Mouse (Mus musculus) naive thymus-derived CD4-positive, alpha-beta T cell, adult 2 months (primary cell): ENCODE results near the gene Ly6g6d.
"Not testable (repeated sequence)": the region's sequence is repeated elsewhere in the genome, so short reads cannot be mapped to it uniquely, and the experiment has no call there.

ENCODE experiments used
- DNase-seq: peaks from one replicate; pipeline ENCODE4 v3.0.0-alpha.2; 2011; ENCODE audit warnings: low read depth

The Ly6g6d gene

DNA sequence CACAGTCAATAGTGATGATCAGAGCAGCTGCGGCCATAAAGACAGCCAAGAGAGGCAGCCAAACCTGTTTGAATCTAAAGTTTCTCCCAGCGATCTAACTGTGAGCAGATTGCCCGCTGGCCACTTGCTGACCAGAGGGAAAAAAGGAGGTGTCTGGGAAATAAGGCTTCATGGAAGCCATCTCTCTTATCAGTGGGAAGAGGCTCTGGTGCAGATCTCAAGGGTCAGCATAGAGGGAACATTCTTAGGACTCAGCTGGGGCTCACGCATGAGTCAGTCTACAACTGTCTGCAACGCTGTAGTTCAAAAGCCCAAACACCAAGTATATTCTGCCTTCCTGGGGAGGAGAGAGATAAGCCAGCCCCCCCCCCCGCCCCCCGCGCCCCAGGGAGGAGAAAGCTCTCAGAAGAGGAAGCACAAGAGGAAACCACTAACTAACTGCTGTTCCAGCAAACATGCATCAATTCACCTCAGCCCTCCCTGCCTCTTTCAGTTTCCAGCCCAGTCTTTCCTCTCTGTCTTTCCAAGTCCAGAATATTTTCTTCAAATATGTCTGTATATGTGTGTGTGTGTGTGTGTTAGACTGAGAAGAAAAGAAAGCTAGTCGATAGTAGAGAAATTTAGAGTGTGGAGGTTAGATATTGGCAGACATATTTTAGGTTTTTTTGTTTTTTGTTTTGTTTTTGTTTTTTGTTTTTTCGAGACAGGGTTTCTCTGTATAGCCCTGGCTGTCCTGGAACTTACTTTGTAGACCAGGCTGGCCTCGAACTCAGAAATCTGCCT lies 29.5 kb downstream of the Ly6g6d start:
- DNase-seq: peak; percentile 75

DNA sequence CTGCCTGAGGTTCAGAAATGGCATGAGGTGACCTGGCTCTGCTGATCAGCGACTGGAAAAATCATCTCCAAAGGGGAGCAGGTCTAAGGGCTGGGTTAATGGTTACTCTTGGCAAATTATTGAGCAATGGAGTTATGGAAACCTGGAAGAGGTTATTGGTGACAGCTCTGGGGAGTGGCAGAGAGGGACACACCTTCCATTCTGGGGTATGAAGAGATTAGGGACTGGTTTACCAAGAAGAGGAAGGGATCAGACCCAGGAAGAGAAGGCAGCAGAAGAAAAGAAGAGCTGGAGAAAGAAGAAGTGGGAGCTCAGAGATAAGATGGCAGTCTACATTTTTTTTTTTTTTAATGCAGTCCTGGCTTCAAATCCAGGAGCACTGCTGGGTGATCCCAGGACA lies 30.2 kb downstream of the Ly6g6d start:
- DNase-seq: peak; percentile 27

DNA sequence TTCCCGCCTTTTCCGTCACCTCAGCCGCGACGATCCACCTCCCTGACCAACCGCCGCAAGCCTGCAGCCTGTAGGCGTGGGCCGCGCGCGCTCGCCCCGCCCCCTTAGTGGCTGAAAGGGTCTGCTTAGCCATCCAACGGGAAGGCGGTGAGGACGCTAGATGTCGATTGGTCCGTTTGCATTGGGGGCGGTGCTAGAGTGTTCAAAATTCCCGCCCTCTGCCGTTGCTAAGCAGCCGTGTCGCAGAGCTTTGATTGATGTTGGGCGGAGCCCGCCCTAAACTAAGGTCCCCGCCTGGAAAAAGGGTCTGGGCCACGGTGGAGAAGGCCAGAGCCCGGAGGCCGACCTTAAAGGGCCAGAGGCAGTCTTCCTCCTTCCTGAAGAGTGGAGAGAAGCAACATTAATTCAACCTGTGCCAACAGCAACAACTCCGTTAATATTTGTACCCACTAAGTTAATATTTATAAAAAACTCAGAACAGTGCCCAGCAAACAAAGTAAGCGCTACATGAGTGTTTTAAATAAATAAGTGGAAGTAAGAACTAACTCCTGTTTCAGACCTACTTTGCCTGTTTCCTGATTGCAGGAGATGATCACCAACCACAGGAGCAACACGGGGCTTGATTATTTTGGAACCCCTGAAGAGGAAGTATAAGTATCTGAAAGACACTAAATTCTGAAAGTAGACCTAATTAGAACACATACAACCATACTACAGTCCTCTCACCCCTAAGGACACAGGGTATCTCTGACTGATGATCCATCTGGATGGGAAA lies 31.0 kb downstream of the Ly6g6d start, which contains the start of gene Msh5:
Gene Msh5, minus strand, starts transcription at position 65 of the 775 bp plus-strand sequence.
- DNase-seq: peak; percentile 98

DNA sequence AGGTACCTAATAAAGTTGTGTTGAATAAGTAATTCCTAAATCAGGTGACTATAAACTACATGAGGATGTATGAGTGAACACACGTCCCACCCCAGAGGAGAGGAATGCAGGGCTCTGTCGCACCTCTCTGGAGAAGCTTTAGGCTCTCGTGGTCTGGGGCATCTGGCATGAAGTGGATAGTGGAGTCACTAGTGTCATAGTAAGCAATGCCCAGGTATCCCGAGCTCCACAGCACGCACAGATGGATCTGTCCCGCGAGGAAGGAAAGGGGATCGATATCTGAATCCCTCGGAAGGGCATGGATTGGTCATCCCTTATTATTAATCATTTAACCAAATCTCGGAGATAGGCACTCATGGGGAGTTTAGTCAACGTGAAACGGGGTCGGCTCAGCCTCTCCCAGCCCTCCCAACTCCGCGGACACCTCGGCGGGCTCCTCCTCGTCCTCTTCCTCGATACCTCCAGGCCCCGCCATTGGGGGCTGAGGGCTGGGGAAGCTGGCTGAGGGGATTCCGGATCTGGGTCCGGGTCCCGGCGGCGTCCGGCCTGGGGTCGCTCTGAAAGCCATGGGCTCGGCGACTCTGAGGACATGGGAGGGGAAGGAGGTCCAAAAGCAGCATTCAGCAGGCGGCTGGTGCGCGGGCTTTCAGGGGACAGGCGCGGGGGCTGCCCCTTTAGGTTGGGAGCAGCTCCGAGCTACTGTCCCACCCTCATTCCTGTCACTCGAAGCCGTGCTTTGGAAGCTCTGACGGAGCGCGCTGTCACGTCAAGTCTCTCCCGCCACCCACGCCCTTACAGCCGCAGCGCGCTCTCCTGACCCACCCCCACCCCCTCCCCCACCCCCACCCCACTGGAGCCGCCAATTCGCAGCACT lies 31.8 kb downstream of the Ly6g6d start:
- DNase-seq: no peak

DNA sequence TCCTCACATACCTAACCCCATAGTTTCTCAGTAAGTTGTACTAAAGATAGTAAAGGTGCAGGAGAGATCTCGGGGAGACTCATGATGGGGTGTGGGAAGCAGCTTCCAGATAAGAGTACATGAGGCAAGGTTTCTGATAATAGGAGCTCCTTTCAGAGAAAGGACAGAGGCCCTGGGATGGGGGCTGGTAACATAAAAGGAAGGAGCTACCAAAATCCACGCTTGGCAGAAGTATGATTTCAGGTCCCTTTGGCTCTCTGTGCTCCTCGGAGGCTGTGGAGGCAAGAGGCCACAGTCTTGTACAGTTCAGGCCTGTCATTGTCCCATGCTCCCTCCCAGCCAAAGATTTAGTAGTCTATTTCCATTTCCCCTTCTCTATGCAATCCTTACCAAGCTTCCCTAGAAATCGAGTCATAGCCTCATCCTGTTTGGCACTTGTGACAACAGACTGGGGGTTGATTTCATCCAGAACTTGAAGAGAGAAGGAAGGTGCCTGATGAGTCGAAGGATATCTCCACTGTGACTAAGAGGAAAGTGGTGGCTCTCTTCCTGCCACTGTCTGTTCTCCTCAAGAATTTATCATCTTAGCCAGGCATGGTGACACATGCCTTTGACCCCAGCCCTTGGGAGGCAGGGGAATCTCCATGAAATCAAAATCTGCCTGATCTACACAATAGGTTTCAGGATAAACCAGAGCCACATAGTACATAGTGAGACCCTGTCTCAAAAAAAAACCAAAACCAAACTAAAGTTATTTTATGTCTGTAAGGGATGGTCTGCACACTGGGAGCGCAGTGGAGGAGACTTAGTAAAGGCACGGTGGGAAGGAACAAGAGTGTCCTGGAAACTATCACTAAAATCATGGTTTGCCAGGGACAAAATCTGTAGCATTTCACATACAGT lies 32.7 kb downstream of the Ly6g6d start:
- no peak for DNase-seq

DNA sequence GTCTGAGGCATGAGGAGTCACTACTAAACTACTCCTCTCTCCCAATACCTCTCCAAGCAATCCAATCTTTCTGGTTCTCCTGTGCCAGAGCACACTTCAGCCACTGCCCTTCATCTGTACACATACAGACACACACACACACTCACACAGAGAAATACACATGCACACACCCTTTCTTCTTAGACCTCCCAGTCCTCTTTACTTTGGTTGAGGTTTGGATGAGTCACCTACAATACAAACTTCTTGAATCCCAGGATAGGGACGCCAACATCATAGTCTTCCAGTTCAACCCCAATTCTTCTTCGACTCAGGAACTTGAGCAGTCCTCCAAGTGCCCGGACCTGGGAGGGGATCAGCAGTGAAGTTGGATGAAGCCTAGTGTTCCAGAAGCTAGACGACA lies 34.1 kb downstream of the Ly6g6d start:
- DNase-seq: no peak

DNA sequence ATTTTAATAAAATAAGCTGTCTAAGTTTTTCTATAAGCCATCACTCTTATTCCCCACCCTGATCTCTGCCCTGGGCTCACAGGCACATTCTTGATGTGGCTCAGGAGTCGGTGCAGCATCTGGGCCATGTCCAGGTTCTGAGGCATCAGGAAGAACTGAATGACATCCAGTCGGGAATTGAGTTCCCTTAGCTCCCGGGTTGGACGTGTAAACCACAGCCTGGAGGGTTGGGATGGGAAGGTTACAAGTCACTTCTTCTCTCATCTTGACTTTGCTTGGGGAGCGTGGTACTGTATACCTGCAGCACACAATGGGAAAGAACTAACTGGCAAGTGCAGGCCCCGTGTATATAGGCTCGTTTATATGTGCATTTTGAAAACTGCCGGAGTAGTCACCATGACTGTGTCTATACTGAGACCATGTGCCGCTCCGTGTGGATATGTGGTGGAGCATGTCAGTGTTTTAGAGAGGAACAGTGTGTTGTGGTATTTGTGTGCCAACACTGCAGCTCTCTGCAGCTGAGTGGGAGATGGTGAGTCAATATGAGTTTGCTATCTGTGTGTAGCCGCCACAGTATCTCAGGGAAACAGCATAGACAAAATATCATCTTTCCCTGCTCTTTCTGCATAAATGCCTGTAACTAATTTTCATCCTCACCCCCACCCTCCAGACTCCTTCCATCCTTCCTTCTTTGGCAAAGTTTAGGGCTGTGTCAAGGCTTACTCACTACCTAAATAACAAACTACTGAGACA lies 38.6 kb downstream of the Ly6g6d start:
- no peak for DNase-seq

DNA sequence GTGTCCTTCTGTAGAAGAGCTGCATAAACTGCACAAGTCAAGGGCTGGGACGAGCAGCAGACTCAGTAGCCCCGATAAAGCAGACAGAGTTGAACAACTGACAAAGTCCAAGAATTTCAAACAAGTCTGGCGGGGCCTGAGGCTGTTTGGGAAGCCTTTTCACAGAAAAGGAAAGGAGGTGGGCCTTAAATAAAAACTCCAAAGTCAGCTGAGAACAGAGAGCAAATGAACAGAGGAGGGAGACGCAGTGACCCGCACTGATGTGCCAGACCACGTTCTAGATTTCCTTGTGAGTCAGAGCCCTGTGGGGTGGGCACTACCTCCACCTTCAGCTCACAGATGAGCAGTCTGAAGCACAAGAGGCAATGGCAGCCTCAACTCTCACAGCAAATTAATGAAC lies 43.0 kb downstream of the Ly6g6d start:
- DNase-seq: no peak

DNA sequence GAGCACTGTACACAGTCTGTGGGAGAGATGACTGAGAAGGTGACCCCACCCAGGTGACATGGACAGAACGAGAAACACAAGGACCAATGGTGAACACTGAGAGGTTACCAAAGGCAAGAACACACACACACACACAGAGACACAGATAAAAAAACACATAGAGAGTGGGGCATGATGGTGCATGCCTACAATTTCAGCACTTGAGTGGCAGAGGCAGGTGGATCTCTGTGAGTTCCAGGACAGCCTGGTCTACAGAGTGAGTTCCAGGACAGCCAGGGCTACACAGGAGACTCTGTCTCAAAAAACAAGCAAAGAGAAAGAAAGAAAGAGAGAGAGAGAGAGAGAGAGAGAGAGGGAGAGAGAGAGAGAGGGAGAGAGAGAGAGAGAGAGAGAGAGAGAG lies 44.2 kb downstream of the Ly6g6d start:
- not testable (repeated sequence) for DNase-seq

DNA sequence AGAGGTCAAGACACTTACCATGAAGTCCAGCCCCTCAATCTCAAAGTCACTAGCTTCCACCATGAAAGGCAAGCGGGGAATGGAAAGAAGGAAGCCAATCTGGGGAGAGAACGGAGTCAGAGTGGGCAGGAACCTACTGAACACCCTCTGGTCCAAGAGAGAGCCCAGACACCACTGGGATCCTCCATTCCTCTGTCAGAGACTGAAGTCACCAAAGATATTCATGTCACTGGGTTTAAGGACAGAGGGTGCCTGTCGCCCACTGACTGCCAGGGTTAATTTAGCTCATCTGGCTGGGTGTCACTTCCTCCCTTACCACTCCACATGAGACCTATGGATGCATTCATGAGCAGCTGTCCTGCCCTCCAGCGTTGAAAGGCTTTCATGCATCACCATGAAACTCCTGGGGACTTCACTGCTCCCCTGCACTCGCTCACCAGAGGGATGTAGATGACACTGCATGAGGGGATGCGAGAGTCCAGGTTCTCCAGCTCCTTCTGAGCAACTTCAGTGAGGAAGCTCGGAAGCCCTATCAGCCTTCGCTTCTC lies 45.5 kb downstream of the Ly6g6d start:
- DNase-seq: no peak

DNA sequence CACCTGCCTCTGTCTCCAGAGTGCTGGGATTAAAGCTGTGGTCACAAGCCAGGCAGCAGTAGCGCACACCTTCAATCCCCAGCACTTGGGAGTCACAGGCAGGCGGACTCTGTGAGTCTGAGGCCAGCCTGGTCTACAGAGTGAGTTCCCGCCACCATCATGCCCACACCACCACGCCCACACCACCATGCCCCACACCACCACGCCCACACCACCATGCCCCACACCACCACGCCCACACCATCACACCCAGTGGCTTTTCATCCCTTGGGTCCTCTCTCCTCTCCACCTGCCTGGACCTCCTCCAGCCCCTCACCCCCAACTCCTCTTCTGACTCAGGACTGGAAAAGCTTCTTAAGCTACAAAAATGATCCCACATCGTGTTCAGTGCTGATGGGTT lies 46.0 kb downstream of the Ly6g6d start:
- no peak for DNase-seq

DNA sequence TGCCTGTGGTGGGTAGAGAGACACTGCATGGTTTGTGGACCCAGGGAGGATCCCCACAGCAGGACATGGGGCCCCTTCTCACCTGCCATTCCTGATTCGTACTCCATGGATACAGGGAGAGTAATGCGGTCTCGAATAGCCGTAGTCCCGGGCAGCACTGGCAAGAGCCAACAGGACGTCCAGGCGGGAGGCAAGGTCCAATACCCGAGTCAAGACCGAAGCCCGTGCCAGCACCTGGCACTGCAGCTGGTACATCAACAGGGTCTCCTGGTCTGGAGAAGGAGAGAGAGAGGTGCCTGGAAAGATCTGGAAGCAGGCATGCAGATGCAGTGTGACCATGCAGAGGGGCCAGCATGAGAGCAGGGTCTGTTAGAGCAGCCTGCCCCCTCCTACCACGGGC lies 46.6 kb downstream of the Ly6g6d start:
- DNase-seq: no peak

DNA sequence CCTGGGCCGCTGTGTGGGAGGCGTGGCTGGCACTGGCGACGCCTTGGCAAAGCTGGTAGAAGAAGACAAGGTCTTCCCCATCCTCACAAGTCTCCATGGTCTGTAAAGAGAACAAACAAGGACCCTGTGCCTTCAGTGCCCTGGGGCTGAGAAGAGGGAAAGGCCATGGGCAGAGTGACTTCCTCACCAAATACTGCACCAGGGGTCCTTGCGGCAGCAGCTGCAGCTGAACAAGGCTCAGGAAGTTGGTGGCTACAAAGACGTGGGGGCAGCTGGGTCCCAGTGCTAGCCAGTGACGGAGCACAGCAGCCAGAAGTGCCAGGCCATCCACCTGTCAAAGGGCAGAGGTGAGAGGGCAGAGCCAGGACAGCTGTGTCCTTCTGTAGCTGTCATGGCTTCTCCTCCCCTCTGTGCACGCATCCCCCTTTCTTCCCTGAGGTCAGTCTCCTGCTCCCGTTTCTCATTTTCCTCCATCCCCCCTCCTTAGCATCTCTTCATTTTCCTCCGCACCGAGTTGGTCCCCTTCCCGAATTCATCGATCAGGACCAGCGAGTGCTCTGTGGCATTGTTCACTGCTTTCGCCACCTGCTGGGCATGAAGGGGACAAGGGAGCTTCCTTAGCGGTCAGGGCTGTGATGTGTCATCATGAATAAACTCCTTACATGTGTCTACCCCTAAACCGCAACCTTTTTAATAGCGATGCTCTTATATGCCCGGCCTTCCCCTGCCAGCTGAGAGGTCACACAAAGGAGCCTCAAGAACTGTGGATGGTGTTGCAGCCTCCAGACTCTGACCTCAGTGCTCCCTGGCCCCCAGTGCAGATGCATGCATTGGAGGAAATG lies 48.0 kb downstream of the Ly6g6d start:
- DNase-seq: peak; percentile 57

DNA sequence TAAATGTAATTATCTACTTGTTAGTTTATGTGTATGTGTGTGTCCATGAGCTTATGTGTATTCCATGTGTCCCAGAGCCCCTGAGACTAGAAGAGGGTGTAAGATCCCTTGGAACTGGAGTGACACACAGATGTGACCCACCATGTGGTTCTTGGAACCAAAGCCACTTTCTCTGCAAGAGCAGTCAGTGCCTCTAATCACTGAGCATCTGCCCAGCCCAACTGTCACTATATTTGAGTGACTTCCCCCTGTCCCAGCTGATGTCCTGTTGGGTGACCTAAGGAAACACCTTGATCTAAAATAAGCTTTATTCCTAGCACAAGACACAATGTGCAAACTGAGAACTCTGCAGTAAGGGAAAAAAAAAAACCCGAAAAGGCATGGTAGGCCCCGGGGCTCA lies 49.5 kb downstream of the Ly6g6d start:
- DNase-seq: no peak

DNA sequence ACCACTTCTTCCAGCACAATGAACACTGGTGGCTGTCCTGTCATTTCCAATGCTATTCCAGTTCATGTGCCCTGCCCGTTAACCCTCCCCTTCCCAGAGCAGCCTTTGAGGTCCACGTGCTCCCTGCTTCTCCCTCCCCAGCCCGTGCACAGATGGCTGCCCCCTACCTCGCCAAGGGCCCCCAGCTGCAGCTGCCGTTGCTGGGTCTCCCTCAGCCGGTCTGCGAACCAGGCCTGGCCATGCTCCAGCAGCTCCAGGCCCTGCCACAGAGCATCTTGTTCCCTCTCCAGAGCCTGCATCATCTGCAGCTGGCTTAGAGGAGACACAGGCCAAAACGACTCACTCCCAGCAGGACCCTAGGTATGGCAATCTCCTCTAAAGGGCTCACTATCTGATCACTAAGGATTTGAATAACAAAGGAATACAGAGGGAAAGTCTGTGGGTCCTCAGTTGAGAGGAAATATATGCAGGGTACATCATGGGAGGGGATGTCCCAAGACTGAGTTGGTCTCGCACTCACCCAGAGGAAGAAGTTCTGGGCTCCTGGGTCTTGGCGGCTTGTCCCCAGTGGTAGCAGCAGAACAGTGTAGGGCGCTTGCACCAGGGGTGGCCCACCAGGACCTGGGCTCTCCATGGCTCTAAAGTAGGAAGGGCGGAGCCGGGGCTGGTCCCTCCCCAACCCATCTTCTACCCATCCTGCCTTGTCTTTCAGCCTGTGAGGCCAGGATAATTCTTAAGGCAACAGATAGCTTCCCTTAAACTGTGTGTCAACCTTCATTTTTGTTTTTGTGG lies 50.4 kb downstream of the Ly6g6d start, which contains the start of gene Sapcd1:
Gene Sapcd1, minus strand, starts transcription at position 740 of the 792 bp plus-strand sequence.
- no peak for DNase-seq

DNA sequence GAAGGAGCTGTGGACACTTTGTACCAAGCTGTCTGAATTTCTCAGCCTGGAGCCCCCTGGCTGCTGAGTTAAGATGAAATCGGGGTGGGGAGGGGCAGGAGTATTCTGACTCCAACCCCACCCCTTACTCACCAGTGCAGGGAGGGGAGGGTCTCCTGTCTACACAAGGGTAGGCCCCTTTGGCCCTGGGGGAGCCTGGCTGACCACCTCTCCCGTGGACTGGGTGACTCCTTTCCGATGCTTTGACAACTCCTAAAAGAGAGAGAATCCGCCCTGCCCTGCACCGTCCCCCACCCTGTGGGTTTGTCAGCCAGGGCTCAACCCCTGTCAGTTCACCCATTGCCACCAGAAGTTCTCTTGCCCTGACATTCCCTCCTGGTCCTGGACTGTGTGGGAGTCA lies 51.7 kb downstream of the Ly6g6d start:
- no peak for DNase-seq

DNA sequence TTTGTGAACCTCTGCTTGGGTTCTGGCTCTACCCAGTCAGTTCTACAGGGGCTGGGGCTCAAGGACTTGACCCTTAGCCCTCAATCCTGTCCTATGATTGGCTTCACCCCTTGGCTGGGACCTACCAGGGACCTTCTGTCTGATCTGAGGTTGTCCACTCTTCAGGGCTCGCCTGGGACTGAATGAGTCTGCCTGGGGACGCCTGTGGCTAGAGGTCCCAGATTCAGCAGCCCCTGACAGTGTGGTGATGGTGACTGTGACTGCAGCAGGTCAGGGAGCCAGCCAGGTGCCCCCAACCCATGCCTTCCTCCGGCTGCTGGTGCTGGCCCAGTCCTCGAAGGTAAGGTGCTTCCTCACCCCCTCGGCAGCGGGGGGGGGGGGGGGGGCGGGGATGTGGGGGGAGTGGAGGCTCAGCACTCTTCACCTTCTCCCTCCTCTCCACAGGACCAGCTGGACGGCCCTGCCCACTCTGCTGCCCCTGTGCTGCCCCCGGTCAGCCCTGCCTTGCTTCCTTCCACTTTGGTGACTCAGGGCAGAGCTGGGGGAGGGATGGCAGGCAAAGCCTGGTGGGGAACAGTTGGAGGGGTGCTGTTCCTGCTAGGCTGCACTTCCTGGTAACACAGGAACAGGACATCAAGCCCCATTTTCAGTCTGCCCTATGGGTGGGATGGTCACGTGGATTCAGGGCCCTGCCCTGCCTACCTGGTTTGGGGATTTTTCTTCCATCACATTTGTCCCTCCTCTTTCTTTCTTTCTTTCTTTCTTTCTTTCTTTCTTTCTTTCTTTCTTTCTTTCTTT lies 53.0 kb downstream of the Ly6g6d start:
- no peak for DNase-seq

DNA sequence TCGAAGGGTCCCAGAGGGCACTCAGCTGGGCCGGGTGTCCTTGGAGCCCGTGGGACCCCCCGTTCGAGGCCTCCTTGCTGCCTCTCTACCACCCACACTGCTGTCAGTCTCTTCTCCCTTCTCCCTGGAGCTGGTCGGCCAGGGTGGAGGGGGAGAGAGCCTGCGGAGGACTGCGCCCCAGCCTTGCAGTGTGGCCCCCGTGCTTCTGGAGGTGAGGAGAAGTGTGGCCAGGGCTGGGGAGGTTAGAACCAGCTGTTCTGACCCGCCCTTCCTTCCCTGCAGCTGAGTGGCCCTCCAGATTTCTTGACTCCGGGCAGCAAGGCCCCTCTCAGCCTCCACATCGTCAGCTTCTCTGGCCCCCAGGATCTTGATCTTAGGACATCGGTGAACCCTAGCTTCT lies 53.6 kb downstream of the Ly6g6d start:
- no peak for DNase-seq
